Mouse (Mus musculus) heart, embryonic 10.5 days (tissue): ENCODE measurements around the gene Tnk2. TPM values are rescaled to one million over a fixed set of nuclear protein-coding genes. Genes with fewer than 3 reads are reported as not detected.

Experiments
- DNase-seq: peaks from one replicate; pipeline ENCODE4 v3.0.0-alpha.2; 2017; ENCODE audit warnings: low spot score
- H3K27ac ChIP-seq: fragments of 300-500 bp; sonication (generic); 2 replicates; pipeline ENCODE4 v1.5.1; 2016; ENCODE audit warnings: mild to moderate bottlenecking
- H3K27me3 ChIP-seq: fragments of 300-500 bp; sonication (generic); 2 replicates; pipeline ENCODE4 v1.6.1; 2016; ENCODE audit warnings: mild to moderate bottlenecking; ENCODE audit not compliant: poor library complexity, insufficient read depth, severe bottlenecking
- H3K36me3 ChIP-seq: fragments of 300-500 bp; sonication (generic); 2 replicates; pipeline ENCODE4 v1.6.1; 2016; ENCODE audit warnings: mild to moderate bottlenecking, moderate library complexity
- H3K4me1 ChIP-seq: fragments of 300-500 bp; sonication (generic); 2 replicates; pipeline ENCODE4 v1.6.1; 2016; ENCODE audit warnings: mild to moderate bottlenecking
- H3K4me3 ChIP-seq: fragments of 300-500 bp; sonication (generic); 2 replicates; pipeline ENCODE4 v1.5.1; 2016; ENCODE audit warnings: mild to moderate bottlenecking, moderate library complexity
- H3K9me3 ChIP-seq: fragments of 300-500 bp; sonication (generic); 2 replicates; pipeline ENCODE4 v1.6.1; 2016; ENCODE audit warnings: mild to moderate bottlenecking, moderate library complexity
- WGBS: fragments of 180-500 bp; shearing (Covaris S2); methylation state at CpG from one replicate; pipeline ENCODE4 v1.1.7; 2016; 5-methylcytosine and 5-hydroxymethylcytosine counted together
- polyA plus RNA-seq: library from polyadenylated mRNA; unstranded; fragments of >200 nt; fragmentation: Nextera tagmentation; extraction: Ambion mirVana; gene quantifications from 2 replicates; pipeline ENCODE4 v1.2.1, GENCODE M21; 2016

Gene Tnk2
- polyA plus RNA-seq, 1 experiment from 2014 or later = 9.2 TPM

DNA sequence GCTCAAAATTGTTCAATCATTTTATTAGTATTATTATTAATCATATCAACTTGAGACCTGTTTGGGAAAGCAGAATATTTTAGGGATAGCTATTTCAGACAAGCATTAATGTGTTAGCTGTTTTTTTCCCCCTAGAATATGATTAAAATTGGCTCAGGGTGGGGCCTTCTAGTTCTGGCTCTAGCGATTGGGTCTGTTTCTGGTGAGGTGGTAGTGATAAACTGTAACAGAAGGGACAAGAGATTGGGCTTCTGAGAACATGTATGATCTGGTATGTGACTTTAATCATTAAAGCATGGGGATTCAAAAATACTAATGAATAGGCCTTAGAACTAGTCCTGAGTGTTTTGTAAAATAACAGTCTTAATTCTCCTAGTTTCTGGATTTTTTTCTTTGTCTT is 31.6 kb upstream of the Tnk2 start:
- Histone ChIP-seq H3K27ac (no peak overlapping the region), H3K9me3 (no peaks in the 10 kb centered on the region), H3K4me3 (no peak overlapping the region; the same call in 1 of the 2 replicates), H3K36me3 (peaks cover 37% of the 10 kb centered on the region), H3K27me3 (no peaks in the 10 kb centered on the region), H3K4me1 (peaks cover 9% of the 10 kb centered on the region)
- DNase-seq = no peak
- WGBS = 65% methylated on average over 1 of the region's 1 CpGs

DNA sequence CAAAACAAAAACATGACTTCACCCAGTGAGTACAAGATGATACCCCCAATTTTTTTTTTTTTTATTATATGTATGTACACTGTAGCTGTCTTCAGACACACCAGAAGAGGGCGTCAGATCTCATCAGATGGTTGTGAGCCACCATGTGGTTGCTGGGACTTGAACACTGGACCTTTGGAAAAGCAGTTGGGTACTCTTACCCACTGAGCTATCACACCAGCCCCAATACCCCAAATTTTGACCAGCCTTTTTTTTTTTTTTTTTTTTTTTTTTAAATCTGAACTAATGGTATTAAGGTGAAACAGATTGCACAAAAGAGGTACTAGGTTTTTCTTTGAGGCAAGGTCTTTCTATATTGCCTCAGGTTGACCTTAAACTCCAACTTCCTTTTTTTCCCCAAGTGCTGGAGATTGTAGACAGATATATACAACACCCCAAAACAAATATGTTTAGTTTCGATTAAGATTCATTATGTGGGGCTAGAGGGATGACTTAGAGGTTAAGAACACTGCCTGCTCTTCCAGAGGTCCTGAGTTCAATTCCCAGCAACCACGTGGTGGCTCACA is 30.3 kb upstream of the Tnk2 start:
- DNase-seq = no peak
- Histone ChIP-seq H3K36me3 (peaks cover 50% of the 10 kb centered on the region), H3K27me3 (no peaks in the 10 kb centered on the region), H3K4me1 (peaks cover 3% of the 10 kb centered on the region), H3K27ac (no peak overlapping the region), H3K9me3 (no peaks in the 10 kb centered on the region), H3K4me3 (no peak overlapping the region)
- 79% methylated on average over 3 of the region's 3 CpGs for WGBS

DNA sequence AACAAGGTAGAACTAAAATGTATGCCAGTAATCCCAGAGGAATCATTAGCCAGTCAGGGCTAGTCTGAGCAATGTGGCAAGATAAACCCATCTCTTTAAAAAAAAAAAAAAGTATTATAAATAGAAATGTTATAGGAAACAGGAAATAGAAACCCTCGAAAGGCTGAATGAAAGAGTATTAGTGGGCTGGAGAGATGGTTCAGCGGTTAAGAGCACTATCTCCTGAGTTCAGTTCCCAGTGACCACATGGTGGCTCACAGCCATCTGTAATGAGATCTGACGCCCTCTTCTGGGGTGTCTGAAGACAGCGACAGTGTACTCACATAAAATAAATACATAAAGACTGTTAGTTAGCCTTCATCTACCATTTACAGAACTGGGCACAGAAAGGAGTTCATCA is 29.6 kb upstream of the Tnk2 start:
- H3K4me3 ChIP-seq = no peak overlapping the region
- no peaks in the 10 kb centered on the region for H3K27me3 ChIP-seq
- 52% methylated on average over 4 of the region's 4 CpGs for WGBS
- H3K4me1 ChIP-seq = peaks cover 3% of the 10 kb centered on the region
- no peak overlapping the region for H3K27ac ChIP-seq
- H3K36me3 ChIP-seq = peaks cover 57% of the 10 kb centered on the region
- DNase-seq = no peak
- no peaks in the 10 kb centered on the region for H3K9me3 ChIP-seq

DNA sequence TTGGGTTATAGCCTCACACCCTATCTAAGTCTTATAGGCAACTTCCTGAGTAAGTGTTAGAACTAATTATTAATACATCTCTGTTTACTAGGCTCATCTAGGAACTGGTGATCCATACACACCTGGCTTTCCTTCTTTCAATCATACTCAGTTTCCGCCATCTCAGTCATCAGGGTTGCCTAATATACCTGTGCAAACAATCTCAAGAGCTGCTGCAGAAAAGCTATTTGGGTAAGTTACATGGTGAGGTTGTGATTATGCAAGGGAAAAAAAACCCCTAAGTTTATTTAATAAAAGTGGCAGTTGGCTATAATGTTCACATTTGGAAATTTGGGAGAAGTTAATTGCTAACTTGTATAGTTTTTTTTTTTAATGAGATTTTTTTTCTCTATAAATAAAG is 24.7 kb upstream of the Tnk2 start:
- Histone ChIP-seq H3K4me3 (no peak overlapping the region), H3K4me1 (no peaks in the 10 kb centered on the region), H3K27me3 (no peaks in the 10 kb centered on the region), H3K27ac (no peak overlapping the region), H3K36me3 (peaks cover 98% of the 10 kb centered on the region), H3K9me3 (no peaks in the 10 kb centered on the region)
- 96% methylated on average over 1 of the region's 1 CpGs for WGBS
- no peak for DNase-seq

DNA sequence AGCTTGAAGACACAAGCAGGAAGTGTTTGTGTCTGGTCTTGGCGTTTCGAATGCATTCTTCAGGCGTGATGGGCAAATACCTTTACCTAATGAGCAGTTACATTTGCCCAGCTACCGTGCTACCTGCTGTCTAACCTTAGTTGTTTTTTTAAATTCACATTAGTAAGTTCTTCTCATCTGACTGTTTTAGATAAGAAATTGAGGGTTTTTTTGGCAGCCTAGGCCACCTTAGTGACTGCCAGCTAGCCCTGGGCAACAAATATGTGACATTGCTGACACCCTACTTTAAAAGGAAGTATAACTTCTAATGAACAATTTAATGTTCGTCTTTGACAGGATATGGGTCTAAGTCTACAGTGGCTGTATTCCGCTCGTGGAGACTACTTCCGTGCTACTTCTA is 15.5 kb upstream of the Tnk2 start:
- DNase-seq = no peak
- Histone ChIP-seq H3K36me3 (peaks cover 98% of the 10 kb centered on the region), H3K4me1 (no peaks in the 10 kb centered on the region), H3K4me3 (no peak overlapping the region), H3K27ac (no peak overlapping the region), H3K27me3 (no peaks in the 10 kb centered on the region), H3K9me3 (no peaks in the 10 kb centered on the region)
- 90% methylated on average over 8 of the region's 8 CpGs for WGBS

DNA sequence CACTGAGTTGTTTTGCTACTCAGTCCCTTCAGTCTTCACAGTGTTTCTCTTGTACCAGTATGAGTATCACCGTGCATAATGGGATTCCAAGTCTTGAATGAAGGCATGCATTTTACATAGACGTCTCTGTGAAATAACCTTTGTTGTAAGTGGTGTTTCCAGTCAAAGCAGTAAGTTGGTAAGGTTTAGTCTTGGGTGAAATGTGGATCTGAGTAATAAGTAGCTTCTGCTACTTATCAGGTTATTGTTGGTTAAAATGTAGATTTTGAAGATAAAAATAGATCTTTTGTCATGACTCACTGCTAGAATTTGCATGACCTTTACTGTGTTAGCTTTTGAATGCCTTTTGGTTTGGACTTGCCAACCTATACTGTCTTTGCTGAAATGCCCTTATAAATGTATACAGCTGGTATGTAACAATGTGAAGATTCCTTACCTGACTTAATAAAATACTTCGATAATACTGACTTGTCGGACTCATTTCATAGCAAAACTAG is 11.3 kb upstream of the Tnk2 start:
- 92% methylated on average over 4 of the region's 4 CpGs for WGBS
- Histone ChIP-seq H3K4me1 (no peaks in the 10 kb centered on the region), H3K4me3 (no peak overlapping the region), H3K27me3 (no peaks in the 10 kb centered on the region), H3K27ac (no peak overlapping the region), H3K9me3 (no peaks in the 10 kb centered on the region), H3K36me3 (peaks cover 56% of the 10 kb centered on the region)
- DNase-seq = no peak

DNA sequence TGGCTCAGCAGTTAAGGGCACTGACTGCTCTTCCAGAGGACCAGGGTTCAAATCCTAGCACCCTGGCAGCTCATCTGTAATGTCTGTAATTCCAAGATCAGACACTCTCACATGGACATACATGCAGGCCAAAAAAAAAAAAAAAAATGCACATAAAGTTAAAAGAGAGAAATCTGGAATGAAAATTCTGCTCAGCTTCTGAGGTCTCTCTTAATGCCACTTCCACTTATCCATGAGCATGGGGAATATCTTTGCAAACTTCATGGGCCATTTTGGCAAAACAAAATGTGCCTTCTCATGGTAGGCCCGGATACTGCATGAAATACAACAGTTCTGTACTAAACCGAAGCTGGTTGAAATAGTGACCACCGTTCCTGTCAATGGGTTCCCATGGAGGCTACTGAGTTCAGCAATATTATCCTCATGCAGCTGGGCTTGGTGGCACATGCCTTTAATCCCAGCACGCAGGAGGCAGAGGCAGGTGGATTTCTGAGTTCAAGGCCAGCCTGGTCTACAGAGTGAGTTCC is 10.1 kb upstream of the Tnk2 start:
- no peak for DNase-seq

DNA sequence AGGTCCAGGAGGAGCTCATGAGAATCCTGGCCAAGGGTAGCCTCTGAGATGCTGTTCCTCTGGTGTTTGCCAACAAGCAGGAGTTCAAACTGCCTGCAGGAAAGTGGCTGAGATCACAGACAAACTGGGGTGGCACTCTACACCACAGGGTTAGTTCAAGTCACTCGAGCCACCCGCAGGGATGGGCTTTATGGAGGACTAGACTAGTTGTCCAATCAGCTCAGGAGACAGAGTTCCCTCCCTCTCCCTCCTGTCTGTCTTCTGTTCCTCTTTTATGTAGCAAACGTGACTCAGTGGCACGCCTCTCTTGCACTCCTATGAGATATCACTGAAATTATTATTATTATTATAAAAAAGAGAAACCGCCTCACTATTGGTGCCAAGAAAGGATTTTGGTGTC is 9.5 kb upstream of the Tnk2 start:
- Histone ChIP-seq H3K27me3 (no peaks in the 10 kb centered on the region), H3K4me1 (peaks cover 6% of the 10 kb centered on the region; the same call in 1 of the 2 replicates), H3K4me3 (no peak overlapping the region), H3K36me3 (peaks cover 38% of the 10 kb centered on the region), H3K27ac (no peak overlapping the region), H3K9me3 (no peaks in the 10 kb centered on the region)
- no peak for DNase-seq
- 86% methylated on average over 5 of the region's 5 CpGs for WGBS

More for the DNA sequence above, 10.1 kb upstream of the Tnk2 start:
- WGBS = 90% methylated on average over 4 of the region's 4 CpGs
- H3K4me3 ChIP-seq = no peak overlapping the region
- no peaks in the 10 kb centered on the region for H3K27me3 ChIP-seq
- H3K4me1 ChIP-seq = peaks cover 3% of the 10 kb centered on the region; the same call in 1 of the 2 replicates
- no peak overlapping the region for H3K27ac ChIP-seq
- no peaks in the 10 kb centered on the region for H3K9me3 ChIP-seq
- H3K36me3 ChIP-seq = peaks cover 44% of the 10 kb centered on the region

DNA sequence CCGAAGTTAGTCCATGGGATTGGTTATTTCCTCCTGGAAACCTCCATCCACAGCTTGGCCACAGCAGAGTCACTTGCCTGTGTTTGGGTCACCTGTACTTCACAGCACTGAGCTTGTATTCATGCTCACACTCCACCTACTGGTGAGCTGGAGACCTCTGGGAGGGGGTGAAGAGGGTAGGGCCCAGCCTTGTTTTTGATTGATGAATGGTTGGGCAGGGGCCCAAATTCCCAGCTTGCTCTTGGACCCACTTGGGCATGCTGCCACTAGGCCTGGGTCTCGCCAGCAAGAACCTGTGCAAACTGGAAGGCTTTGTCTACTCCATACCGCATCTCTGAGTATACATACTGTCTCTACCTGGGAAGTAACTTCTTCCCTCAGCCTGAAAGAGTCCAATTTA is 8.4 kb upstream of the Tnk2 start:
- no peaks in the 10 kb centered on the region for H3K27me3 ChIP-seq
- 71% methylated on average over 3 of the region's 3 CpGs for whole genome bisulfite sequencing
- peaks cover 6% of the 10 kb centered on the region; the same call in 1 of the 2 replicates for H3K4me1 ChIP-seq
- no peaks in the 10 kb centered on the region for H3K9me3 ChIP-seq
- no peak for DNase-seq
- H3K27ac ChIP-seq = no peak overlapping the region
- H3K4me3 ChIP-seq = no peak overlapping the region
- H3K36me3 ChIP-seq = peaks cover 27% of the 10 kb centered on the region

DNA sequence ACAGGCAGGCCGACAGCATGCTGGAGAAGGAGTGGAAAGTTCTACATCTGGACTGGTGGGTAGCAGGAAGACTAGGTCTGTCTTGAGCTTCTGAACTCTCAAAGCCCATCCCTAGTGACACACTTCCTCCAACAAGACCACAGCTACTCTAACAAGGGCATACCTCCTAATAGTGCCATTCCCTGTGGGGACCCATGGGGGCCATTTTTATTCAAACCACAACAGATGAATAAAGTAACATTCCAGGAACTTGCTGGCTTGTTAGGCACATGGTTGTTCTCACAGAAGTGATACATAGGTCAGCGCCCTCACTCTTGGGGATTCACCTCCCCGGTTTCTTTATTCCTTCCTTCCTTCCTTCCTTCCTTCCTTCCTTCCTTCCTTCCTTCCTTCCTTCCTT is 7.3 kb upstream of the Tnk2 start:
- Histone ChIP-seq H3K36me3 (peaks cover 17% of the 10 kb centered on the region), H3K9me3 (no peaks in the 10 kb centered on the region)

DNA sequence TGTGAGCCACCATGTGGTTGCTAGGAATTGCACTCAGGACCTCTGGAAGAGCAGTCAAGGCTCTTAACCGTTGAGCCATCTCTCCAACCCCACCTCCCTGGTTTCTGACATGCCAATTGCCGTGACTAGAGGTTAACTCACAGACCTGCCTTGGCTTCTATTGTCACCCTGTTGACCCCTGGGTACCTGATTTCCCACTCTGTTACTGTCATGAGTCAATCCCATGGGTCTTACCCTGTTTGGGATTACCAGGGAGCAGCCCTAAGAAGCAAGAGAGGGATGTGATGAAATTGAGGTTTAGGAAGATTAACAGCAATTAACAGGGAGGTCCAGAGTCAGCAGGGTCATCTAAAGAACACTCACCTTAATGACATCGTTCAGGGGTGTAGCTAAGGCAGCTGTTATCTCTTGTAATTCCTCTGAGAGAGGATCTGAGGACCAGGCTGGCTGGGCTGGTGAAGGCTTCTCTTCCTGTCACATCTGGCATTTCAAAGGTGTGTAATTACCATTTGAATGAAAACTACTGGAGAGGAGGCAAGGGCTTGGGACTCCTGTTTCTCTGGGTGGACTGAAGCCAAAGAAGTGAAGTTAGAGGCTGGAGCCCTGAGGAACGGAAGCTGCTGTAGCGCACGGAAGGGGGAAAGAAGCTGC is 6.7 kb upstream of the Tnk2 start:
- peaks cover 11% of the 10 kb centered on the region for H3K36me3 ChIP-seq
- DNase-seq = no peak
- 15% methylated on average over 6 of the region's 6 CpGs for whole genome bisulfite sequencing
- no peaks in the 10 kb centered on the region for H3K27me3 ChIP-seq
- H3K4me1 ChIP-seq = peaks cover 12% of the 10 kb centered on the region
- no peak overlapping the region for H3K4me3 ChIP-seq
- no peak overlapping the region for H3K27ac ChIP-seq
- no peaks in the 10 kb centered on the region for H3K9me3 ChIP-seq

More for the DNA sequence above, 7.3 kb upstream of the Tnk2 start:
- 96% methylated on average over 3 of the region's 3 CpGs for WGBS
- Histone ChIP-seq H3K4me3 (no peak overlapping the region), H3K27ac (no peak overlapping the region), H3K27me3 (no peaks in the 10 kb centered on the region), H3K4me1 (peaks cover 6% of the 10 kb centered on the region; the same call in 1 of the 2 replicates)
- no peak for DNase-seq

DNA sequence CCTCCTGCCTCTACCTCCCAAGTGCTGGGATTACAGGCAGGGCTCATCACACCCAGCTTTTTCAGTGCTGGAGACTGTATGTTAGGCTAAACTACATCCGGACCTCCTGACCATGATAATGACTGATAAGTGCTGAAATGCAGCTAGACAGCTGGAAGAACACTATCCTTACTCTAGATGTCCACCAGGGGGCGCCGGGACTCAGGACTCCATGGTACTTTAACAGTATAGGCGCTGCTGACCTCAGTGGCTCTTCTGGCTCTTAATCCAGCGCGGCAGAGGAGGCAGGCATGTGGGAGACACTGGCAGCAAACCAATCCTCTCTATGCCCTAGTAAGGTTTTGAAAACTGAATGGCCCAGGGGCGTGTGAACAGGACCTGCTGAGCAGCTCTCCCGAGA is 5.2 kb upstream of the Tnk2 start:
- Histone ChIP-seq H3K4me3 (no peak overlapping the region), H3K36me3 (no peaks in the 10 kb centered on the region), H3K4me1 (peaks cover 12% of the 10 kb centered on the region), H3K9me3 (no peaks in the 10 kb centered on the region), H3K27me3 (no peaks in the 10 kb centered on the region), H3K27ac (no peak overlapping the region)
- DNase-seq = peak; percentile 93
- 9% methylated on average over 8 of the region's 8 CpGs for WGBS

DNA sequence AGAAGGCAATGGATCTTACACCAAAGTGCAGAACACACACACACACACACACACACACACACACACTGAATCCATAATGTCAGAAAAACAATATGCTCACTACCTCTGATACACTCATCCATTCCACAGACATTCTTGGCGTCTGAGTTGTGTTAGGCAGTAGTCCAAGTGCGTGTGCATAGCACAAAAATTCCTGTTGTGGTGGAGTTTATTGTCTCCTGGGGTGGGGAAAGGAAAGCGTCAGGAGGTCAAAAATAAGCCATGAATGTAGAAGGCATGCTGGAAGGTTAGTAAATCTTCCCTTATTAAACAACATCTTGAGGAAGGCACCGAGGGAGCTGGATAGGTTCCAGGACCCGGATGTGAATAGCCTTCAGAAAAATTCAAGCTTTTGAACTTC is 3.6 kb upstream of the Tnk2 start:
- no peak for DNase-seq
- H3K27me3 ChIP-seq = no peaks in the 10 kb centered on the region
- no peak overlapping the region for H3K27ac ChIP-seq
- H3K4me3 ChIP-seq = no peak overlapping the region
- 83% methylated on average over 5 of the region's 5 CpGs for WGBS
- H3K4me1 ChIP-seq = peaks cover 22% of the 10 kb centered on the region
- H3K36me3 ChIP-seq = no peaks in the 10 kb centered on the region
- H3K9me3 ChIP-seq = no peaks in the 10 kb centered on the region
